Mouse (Mus musculus) heart, postnatal 36 days (tissue): ENCODE data around the gene Mapt. TPM values are rescaled to one million over a fixed set of nuclear protein-coding genes. Genes with fewer than 3 reads are reported as not detected.
"Not testable (repeated sequence)": the region's sequence is repeated elsewhere in the genome, so short reads cannot be mapped to it uniquely, and the experiment has no call there.

Source experiments
- DNase-seq, 2 experiments: peaks; one replicate each; pipeline ENCODE4 v3.0.0; 2021 to 2022
- intact Hi-C: fragments of 180-260 bp; cut with DNase I; formaldehyde crosslinking; loops from one replicate; pipeline ENCODE4 v1.15.1; 2025
- total RNA-seq, 2 experiments: library from RNA; stranded (reverse); gene quantifications; 2 replicates each; pipeline ENCODE4 v1.2.3; 2021

The Mapt gene
- total RNA-seq, result 10 to 100 TPM; 79.5 to 92.6 TPM

GRCm38 (mm10) chr11:104231041-104231911 lies at the start of gene Mapt:
Mapt (plus strand) TSS chr11:104231390.
- peak; percentile 89 to 91 for DNase-seq
- intact Hi-C loops, result loop anchor here (2.0 to 5.0 kb wide), 2 partner anchors 48 to 231 kb away; no protein-coding TSS in a partner anchor

- intact Hi-C loops, result no loop called here
Measured at GRCm38 (mm10) chr11:104182141-104182540, 49.0 kb upstream of the Mapt start.

GRCm38 (mm10) chr11:104186135-104186836 lies 44.9 kb upstream of the Mapt start, which contains the start of gene Sppl2c:
Sppl2c (plus strand) TSS chr11:104186327.
- intact Hi-C loops, result no loop called here
- DNase-seq, result no peak

More at GRCm38 (mm10) chr11:104182141-104182540, 49.0 kb upstream of the Mapt start:
- DNase-seq, result no peak

- intact Hi-C loops, result no loop called here
- no peak for DNase-seq
Measured at GRCm38 (mm10) chr11:104186837-104187150, 44.4 kb upstream of the Mapt start.

- intact Hi-C loops, result no loop called here
- no peak for DNase-seq
Measured at GRCm38 (mm10) chr11:104187766-104188165, 43.4 kb upstream of the Mapt start.

GRCm38 (mm10) chr11:104190008-104190407 lies 41.2 kb upstream of the Mapt start:
- intact Hi-C loops, result no loop called here
- no peak for DNase-seq

- no peak for DNase-seq
- intact Hi-C loops, result no loop called here
Measured at GRCm38 (mm10) chr11:104195382-104195781, 35.8 kb upstream of the Mapt start.

- intact Hi-C loops, result loop anchor here (2.0 kb wide), 1 partner anchor 83 kb away; no protein-coding TSS in a partner anchor
- peak; percentile 74 to 84 for DNase-seq
Measured at GRCm38 (mm10) chr11:104195791-104196190, 35.4 kb upstream of the Mapt start.

- peak; percentile 18 for DNase-seq
Measured at GRCm38 (mm10) chr11:104197861-104198260, 33.3 kb upstream of the Mapt start.

GRCm38 (mm10) chr11:104203271-104203670 lies 27.9 kb upstream of the Mapt start:
- no peak for DNase-seq
- intact Hi-C loops, result no loop called here

More at GRCm38 (mm10) chr11:104197861-104198260, 33.3 kb upstream of the Mapt start:
- intact Hi-C loops, result loop anchor here (2.0 kb wide), 1 partner anchor 81 kb away; no protein-coding TSS in a partner anchor

- DNase-seq, result no peak
- intact Hi-C loops, result no loop called here
Measured at GRCm38 (mm10) chr11:104206573-104206972, 24.6 kb upstream of the Mapt start.

- DNase-seq, result no peak
- intact Hi-C loops, result no loop called here
Measured at GRCm38 (mm10) chr11:104209041-104209440, 22.1 kb upstream of the Mapt start.

- DNase-seq, result no peak
- intact Hi-C loops, result no loop called here
Measured at GRCm38 (mm10) chr11:104211251-104211650, 19.9 kb upstream of the Mapt start.

- DNase-seq, intact Hi-C loops: not testable (repeated sequence)
Measured at GRCm38 (mm10) chr11:104214128-104214527, 17.1 kb upstream of the Mapt start.

GRCm38 (mm10) chr11:104218075-104218474 lies 13.1 kb upstream of the Mapt start:
- intact Hi-C loops, result no loop called here

GRCm38 (mm10) chr11:104220291-104220690 lies 10.9 kb upstream of the Mapt start:
- intact Hi-C loops, result no loop called here

More at GRCm38 (mm10) chr11:104218075-104218474, 13.1 kb upstream of the Mapt start:
- no peak for DNase-seq

GRCm38 (mm10) chr11:104221751-104222150 lies 9.4 kb upstream of the Mapt start:
- intact Hi-C loops, result no loop called here
- no peak for DNase-seq

More at GRCm38 (mm10) chr11:104220291-104220690, 10.9 kb upstream of the Mapt start:
- no peak for DNase-seq

GRCm38 (mm10) chr11:104223301-104223700 lies 7.9 kb upstream of the Mapt start:
- intact Hi-C loops, result no loop called here
- DNase-seq, result no peak

GRCm38 (mm10) chr11:104229391-104229790 lies 1.8 kb upstream of the Mapt start:
- DNase-seq, result no peak
- intact Hi-C loops, result no loop called here

- intact Hi-C loops, result loop anchor here (2.0 to 5.0 kb wide), 2 partner anchors 49 to 232 kb away; no protein-coding TSS in a partner anchor
- no peak for DNase-seq
Measured at GRCm38 (mm10) chr11:104230066-104230778, 968 bp upstream of the Mapt start.
